Mouse (Mus musculus): ENCODE measurements around the gene Gm11733. TPM values are rescaled to one million over a fixed set of nuclear protein-coding genes. Genes with fewer than 3 reads are reported as not detected.

Gene Gm11733
- polyA plus RNA-seq, 1 experiment from 2014 or later = not detected

DNA sequence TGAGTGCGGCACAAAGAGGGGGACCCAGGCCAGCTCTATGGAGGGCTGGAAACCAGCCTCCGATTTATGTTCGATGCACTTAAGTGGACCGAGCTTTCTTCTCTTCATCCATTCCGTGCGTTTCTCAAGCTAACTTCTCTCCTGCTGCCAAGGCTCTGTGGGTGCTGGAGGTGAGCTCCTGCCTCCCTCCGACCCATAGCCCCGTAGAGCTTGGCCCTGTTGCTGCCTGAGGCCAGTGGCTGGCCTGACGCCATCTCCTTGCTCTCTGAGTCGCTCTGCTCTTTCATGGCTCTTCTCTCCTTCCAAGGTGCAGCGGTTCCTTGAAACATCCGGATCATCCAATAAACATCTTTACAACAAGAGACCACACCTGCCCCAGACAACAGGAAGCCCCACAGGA lies 4.4 kb upstream of the Gm11733 start:
- Histone ChIP-seq H3K36me3 (no peaks in the 10 kb centered on the region), H3K9ac (peak overlapping the region; percentile 44), H3K4me3 (no peak overlapping the region), H3K27ac (replicated peaks) (peak overlapping the region; percentile 94), H3K4me1 (replicated peaks) (peaks cover 76% of the 10 kb centered on the region), H3K9me3 (no peaks in the 10 kb centered on the region; the same call in 1 of the 2 replicates), H3K4me2 (peak overlapping the region; percentile 24), H3K27me3 (peaks cover 23% of the 10 kb centered on the region)
- WGBS = 37% methylated on average over 12 of the region's 12 CpGs
- ATAC-seq (ENCODE audit: low read depth) = no peak

DNA sequence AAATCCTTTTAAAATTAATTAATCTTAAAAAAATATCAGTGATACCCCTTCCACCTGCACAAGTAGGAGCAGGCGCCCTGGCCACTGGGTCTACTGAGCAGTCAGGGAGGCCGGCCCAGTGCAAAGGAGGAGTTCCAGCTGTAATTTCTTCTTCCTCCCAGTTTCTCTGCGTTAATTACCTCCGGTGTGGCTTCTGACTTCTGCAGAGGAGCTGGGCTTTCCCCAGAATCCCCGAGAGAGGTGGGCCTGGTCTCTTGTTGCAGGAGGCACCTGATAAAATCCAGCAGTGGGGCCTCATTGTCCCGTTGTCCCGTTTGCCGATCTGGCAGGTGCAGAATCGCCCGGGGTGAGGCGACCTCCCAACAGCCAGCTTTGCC lies 1.9 kb upstream of the Gm11733 start:
- Histone ChIP-seq H3K4me1 (replicated peaks) (peaks cover 75% of the 10 kb centered on the region), H3K4me3 (peak overlapping the region; percentile 17), H3K9me3 (no peaks in the 10 kb centered on the region; the same call in 1 of the 2 replicates), H3K36me3 (no peaks in the 10 kb centered on the region), H3K27ac (replicated peaks) (peak overlapping the region; percentile 91), H3K27me3 (peaks cover 33% of the 10 kb centered on the region), H3K9ac (peak overlapping the region; percentile 43), H3K4me2 (peak overlapping the region; percentile 49)
- 10% methylated on average over 11 of the region's 11 CpGs for WGBS
- no peak for ATAC-seq (ENCODE audit: low read depth)

- no peaks in the 10 kb centered on the region for H3K9me3 ChIP-seq
- H3K27me3 ChIP-seq = peaks cover 39% of the 10 kb centered on the region
- 2% methylated on average over 25 of the region's 26 CpGs for WGBS
- H3K27ac ChIP-seq (replicated peaks) = peak overlapping the region; percentile 91
- H3K4me1 ChIP-seq (replicated peaks) = peaks cover 71% of the 10 kb centered on the region
- H3K4me3 ChIP-seq = peak overlapping the region; percentile 17
- peak overlapping the region; percentile 49 for H3K4me2 ChIP-seq
- peak overlapping the region; percentile 43 for H3K9ac ChIP-seq
- ATAC-seq (ENCODE audit: low read depth) = peak; percentile 47
- no peaks in the 10 kb centered on the region for H3K36me3 ChIP-seq
These were observed 1.3 kb upstream of the Gm11733 start for GRCm38 (mm10) chr11:117482677-117483511.

DNA sequence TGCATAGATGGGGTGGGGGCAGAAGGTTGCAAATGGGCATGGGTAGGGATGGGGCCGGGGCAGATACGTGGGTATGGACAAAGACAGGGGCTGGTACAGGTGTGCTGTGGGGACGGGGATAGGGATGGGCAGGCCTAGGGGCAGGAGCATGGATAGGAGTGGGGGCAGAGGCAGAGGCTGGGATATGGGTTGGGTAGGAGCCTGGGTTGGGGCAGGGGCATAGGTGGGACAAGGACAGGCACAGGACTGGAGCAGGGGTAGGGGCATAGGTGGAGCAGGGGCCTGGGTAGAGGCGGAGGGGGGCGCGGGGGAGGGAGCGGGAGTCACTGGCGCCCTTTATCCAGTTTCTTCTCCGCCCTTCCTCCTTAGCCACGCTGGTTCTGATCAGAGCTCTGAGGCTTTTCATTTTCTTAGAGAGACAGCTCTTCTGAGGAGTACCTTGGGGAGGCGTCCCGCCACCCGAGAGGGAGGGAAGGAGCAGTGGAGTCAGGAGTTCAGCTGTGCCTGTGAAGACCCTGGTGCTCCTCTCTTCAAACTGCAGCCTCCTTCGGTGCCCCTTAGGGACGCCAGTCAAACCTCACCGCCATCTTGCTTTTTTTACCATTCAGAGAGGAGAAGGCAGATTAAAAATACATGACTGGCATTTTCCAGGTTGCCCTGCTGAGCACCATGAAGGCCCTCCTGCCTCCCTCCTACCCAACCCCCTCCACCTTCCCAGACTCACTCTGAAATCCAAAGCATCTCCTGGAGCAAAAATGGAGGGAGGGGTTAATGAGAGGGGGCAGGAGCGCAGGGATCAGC lies 7.4 kb downstream of the Gm11733 start:
- no peak overlapping the region for H3K27ac ChIP-seq (replicated peaks)

GRCm38 (mm10) chr11:117492209-117492505 lies 8.0 kb downstream of the Gm11733 start:
- H3K4me2 ChIP-seq = no peak overlapping the region
- H3K9me3 ChIP-seq = 0 out of 2 replicates have a peak, but pooled peaks cover 6% of the 10 kb centered on the region
- 14% methylated on average over 1 of the region's 1 CpGs for WGBS
- H3K4me1 ChIP-seq (replicated peaks) = peaks cover 35% of the 10 kb centered on the region
- H3K36me3 ChIP-seq = no peaks in the 10 kb centered on the region
- H3K27ac ChIP-seq (replicated peaks) = no peak overlapping the region
- ATAC-seq (ENCODE audit: low read depth) = no peak
- H3K4me3 ChIP-seq = no peak overlapping the region
- no peak overlapping the region for H3K9ac ChIP-seq
- peaks cover 36% of the 10 kb centered on the region for H3K27me3 ChIP-seq

More for the DNA sequence above, 7.4 kb downstream of the Gm11733 start:
- Histone ChIP-seq H3K27me3 (peaks cover 36% of the 10 kb centered on the region), H3K4me2 (no peak overlapping the region), H3K4me1 (replicated peaks) (peaks cover 29% of the 10 kb centered on the region), H3K9ac (no peak overlapping the region), H3K4me3 (no peak overlapping the region), H3K36me3 (no peaks in the 10 kb centered on the region), H3K9me3 (0 out of 2 replicates have a peak, but pooled peaks cover 6% of the 10 kb centered on the region)
- no peak; the same call in 1 of the 2 replicates for ATAC-seq (ENCODE audit: low read depth)
- 73% methylated on average over 17 of the region's 17 CpGs for WGBS

GRCm38 (mm10) chr11:117496812-117497211 lies 12.6 kb downstream of the Gm11733 start:
- WGBS = 12% methylated on average over 4 of the region's 4 CpGs
- peak; percentile 63 for ATAC-seq (ENCODE audit: low read depth)
- peaks cover 52% of the 10 kb centered on the region for H3K4me1 ChIP-seq (replicated peaks)

GRCm38 (mm10) chr11:117497256-117498136 lies 13.3 kb downstream of the Gm11733 start:
- Histone ChIP-seq H3K27me3 (peaks cover 24% of the 10 kb centered on the region), H3K4me1 (replicated peaks) (peaks cover 45% of the 10 kb centered on the region), H3K4me3 (peak overlapping the region; percentile 5; the same call in 1 of the 2 replicates), H3K36me3 (no peaks in the 10 kb centered on the region), H3K9me3 (no peaks in the 10 kb centered on the region), H3K9ac (peak overlapping the region; percentile 44), H3K4me2 (peak overlapping the region; percentile 38), H3K27ac (replicated peaks) (peak overlapping the region; percentile 90)
- 5% methylated on average over 16 of the region's 16 CpGs for WGBS
- peak; percentile 90 for ATAC-seq (ENCODE audit: low read depth)

More at GRCm38 (mm10) chr11:117496812-117497211, 12.6 kb downstream of the Gm11733 start:
- no peaks in the 10 kb centered on the region for H3K36me3 ChIP-seq
- H3K27ac ChIP-seq (replicated peaks) = peak overlapping the region; percentile 90
- H3K9ac ChIP-seq = peak overlapping the region; percentile 44
- peak overlapping the region; percentile 38 for H3K4me2 ChIP-seq
- H3K9me3 ChIP-seq = no peaks in the 10 kb centered on the region
- no peak overlapping the region for H3K4me3 ChIP-seq
- H3K27me3 ChIP-seq = peaks cover 29% of the 10 kb centered on the region

DNA sequence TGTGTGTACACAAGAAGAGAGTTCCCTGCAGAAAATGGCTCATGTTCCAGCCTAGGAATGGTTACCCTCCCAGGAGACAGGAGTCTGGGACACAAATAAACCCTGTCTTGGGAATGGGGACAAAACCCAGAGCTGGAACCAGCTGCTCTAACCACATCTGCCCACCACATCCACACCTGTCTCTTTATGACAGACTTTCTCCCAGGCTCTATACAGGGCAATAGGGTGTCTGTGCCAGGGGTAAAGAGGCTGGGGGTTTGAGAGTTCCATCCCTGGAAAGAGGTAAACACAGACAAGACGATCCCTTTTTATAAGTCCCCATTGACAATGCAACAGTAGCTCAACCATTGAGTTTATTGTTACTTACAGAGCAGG lies 14.0 kb downstream of the Gm11733 start:
- Histone ChIP-seq H3K4me1 (replicated peaks) (peaks cover 44% of the 10 kb centered on the region), H3K36me3 (no peaks in the 10 kb centered on the region), H3K27me3 (peaks cover 18% of the 10 kb centered on the region), H3K4me3 (peak overlapping the region; percentile 5; the same call in 1 of the 2 replicates), H3K27ac (replicated peaks) (peak overlapping the region; percentile 90), H3K9ac (peak overlapping the region; percentile 27), H3K4me2 (peak overlapping the region; percentile 38), H3K9me3 (no peaks in the 10 kb centered on the region)
- ATAC-seq (ENCODE audit: low read depth) = peak; percentile 49
- 23% methylated on average over 1 of the region's 1 CpGs for WGBS

- peaks cover 2% of the 10 kb centered on the region; the same call in 1 of the 2 replicates for H3K27me3 ChIP-seq
- H3K4me1 ChIP-seq (replicated peaks) = no peaks in the 10 kb centered on the region
- ATAC-seq (ENCODE audit: low read depth) = no peak
- no peaks in the 10 kb centered on the region for H3K36me3 ChIP-seq
- H3K4me3 ChIP-seq = no peak overlapping the region
- WGBS = 90% methylated on average over 4 of the region's 4 CpGs
- no peak overlapping the region for H3K4me2 ChIP-seq
- H3K9ac ChIP-seq = no peak overlapping the region
- H3K9me3 ChIP-seq = no peaks in the 10 kb centered on the region
- H3K27ac ChIP-seq (replicated peaks) = no peak overlapping the region
These were observed 24.8 kb downstream of the Gm11733 start for GRCm38 (mm10) chr11:117508972-117509371.

- H3K4me2 ChIP-seq = no peak overlapping the region
- H3K9me3 ChIP-seq = 0 out of 2 replicates have a peak, but pooled peaks cover 3% of the 10 kb centered on the region
- no peak overlapping the region for H3K4me3 ChIP-seq
- H3K9ac ChIP-seq = no peak overlapping the region
- peak; percentile 81 for ATAC-seq (ENCODE audit: low read depth)
- peaks cover 8% of the 10 kb centered on the region for H3K4me1 ChIP-seq (replicated peaks)
- WGBS = 54% methylated on average over 10 of the region's 10 CpGs
- H3K27ac ChIP-seq (replicated peaks) = no peak overlapping the region
- peaks cover 19% of the 10 kb centered on the region; the same call in 1 of the 2 replicates for H3K27me3 ChIP-seq
- no peaks in the 10 kb centered on the region for H3K36me3 ChIP-seq
These were observed 31.7 kb downstream of the Gm11733 start for GRCm38 (mm10) chr11:117515718-117516421.

DNA sequence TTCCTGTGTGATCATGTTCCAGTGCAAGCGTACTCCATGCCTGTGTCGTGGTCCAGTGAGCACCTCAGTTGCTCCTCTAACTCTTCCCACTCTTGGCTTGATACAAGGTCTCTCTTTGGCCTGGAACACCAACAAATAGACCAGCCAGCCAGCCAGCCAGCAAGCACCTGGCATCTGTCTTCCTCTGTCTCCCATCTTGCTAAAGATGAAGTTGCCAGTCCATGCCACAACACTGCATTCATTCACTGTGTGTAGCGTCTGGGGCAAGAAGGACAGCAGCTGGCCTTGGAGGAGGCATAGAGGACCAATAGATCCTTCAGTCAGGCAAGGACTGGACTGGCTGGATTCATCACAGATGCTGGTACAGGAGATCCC lies 32.2 kb downstream of the Gm11733 start:
- H3K4me3 ChIP-seq = no peak overlapping the region
- ATAC-seq (ENCODE audit: low read depth) = no peak

More for the DNA sequence above, 32.2 kb downstream of the Gm11733 start:
- H3K27me3 ChIP-seq = peaks cover 19% of the 10 kb centered on the region; the same call in 1 of the 2 replicates
- no peak overlapping the region for H3K9ac ChIP-seq
- H3K27ac ChIP-seq (replicated peaks) = no peak overlapping the region
- peaks cover 8% of the 10 kb centered on the region for H3K4me1 ChIP-seq (replicated peaks)
- no peaks in the 10 kb centered on the region for H3K36me3 ChIP-seq
- 0 out of 2 replicates have a peak, but pooled peaks cover 3% of the 10 kb centered on the region for H3K9me3 ChIP-seq
- 92% methylated on average over 3 of the region's 3 CpGs for WGBS
- no peak overlapping the region for H3K4me2 ChIP-seq

Data from neural tube, embryonic 13.5 days (tissue).